Mouse (Mus musculus) cerebellum, adult 2 months (tissue): ENCODE results near the gene Aftph.

Experiments used
- CTCF ChIP-seq: fragments of 200-500 bp; IDR thresholded peaks from 2 replicates; pipeline ENCODE4 v1.5.1; 2011; ENCODE audit warnings: low read depth, mild to moderate bottlenecking, control low read depth, low read length, moderate library complexity, borderline replicate concordance; ENCODE audit not compliant: insufficient read depth
- POLR2A ChIP-seq: fragments of 200-500 bp; IDR thresholded peaks from 2 replicates; pipeline ENCODE4 v1.6.1; 2011; ENCODE audit warnings: low read length, control low read depth, borderline replicate concordance; ENCODE audit not compliant: insufficient read depth

- TF ChIP-seq POLR2A (no peak), CTCF (no peak)
Measured at GRCm38 (mm10) chr11:20778861-20779563, 37.6 kb upstream of the Aftph start.
